Mouse (Mus musculus) kidney, adult 18-20 months (tissue): ENCODE measurements around the gene Fbxl21.

ENCODE experiments used
- DNase-seq: peaks from one replicate; pipeline ENCODE4 v3.0.0; 2021

Gene Fbxl21

GRCm38 (mm10) chr13:56537026-56537425 is 14.8 kb downstream of the Fbxl21 start:
- DNase-seq = no peak

DNA sequence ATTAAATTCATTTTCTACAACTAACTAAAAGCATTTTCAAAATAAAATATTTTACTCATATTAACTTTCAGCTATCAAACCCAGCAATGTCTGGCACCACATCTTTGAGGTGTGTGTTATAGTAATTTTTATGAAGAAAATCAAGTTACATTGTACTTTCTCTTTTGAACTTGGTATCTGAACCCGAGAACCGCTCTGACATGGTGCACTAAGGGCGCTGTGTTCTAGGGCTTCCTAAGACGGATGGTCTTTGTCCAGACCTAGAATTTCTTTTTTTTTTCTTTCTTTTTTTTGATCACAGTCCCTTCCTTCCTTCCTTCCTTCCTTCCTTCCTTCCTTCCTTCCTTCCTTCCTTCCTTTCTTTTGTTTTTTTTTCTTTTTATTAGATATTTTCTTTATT is 17.6 kb downstream of the Fbxl21 start:
- peak; percentile 44 for DNase-seq

- DNase-seq = no peak
Measured at GRCm38 (mm10) chr13:56543805-56544204, 21.5 kb downstream of the Fbxl21 start.

- no peak for DNase-seq
Measured at GRCm38 (mm10) chr13:56544956-56545355, 22.7 kb downstream of the Fbxl21 start.

DNA sequence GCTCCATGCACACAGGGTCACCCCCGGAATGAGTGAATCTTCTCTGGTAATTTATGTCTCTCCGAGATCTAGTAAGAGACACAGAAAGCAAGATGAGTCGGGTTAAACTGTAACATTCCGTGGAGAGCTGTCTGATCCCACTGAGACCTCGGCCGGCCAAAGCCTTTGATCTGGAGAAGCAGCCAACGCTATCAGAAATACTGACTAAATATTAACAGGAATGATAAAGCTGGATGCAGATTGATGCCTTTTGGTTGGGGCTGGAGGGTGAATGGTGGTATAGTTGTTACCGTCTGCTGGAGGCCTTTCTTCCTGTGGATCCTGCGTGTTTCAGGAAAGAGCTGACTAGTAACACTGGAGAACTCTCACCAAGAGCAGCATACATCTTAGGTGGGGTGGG is 26.1 kb downstream of the Fbxl21 start, which contains the start of gene Lect2:
Gene Lect2, minus strand, starts transcription at position 102 of the 400 bp plus-strand sequence.
- no peak for DNase-seq

- DNase-seq = no peak
Measured at GRCm38 (mm10) chr13:56549364-56549763, 27.1 kb downstream of the Fbxl21 start.

DNA sequence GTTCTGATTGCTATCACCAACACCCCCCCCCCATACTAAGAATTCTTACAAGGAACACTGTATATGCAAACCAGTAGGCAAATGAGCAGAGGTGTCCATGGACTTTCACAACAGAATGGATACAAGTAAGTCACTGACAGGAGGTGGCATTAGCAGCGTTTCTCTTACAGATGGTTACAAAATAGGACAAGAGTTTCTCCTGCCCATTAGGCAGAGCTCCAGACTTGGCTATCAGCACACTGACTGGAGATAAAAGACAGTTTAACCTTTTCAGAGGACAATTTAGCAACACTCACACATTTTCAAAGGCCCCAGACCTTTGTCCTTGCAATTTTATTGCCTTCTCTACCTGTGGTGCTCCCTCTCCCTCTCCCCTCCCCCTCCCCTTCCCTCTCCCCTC is 28.3 kb downstream of the Fbxl21 start:
- no peak for DNase-seq

DNA sequence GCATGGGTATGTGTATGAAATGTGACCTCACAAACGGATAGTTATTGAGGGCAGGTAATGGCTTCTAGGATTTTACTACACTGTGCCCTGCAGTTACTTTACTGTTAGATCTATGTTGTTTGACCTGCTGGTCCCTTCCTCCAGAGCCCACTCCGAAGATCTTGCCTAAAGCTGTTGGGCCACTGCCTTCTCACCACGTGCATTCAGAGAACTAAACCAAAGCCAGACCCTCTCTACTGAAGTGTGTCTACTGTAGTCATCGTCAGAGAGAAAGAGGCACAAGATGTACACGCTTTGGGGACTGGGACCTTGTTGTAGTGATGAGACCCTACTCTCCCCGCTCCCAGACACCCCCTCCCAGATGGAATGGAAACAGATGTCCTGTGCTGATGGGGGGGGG is 29.4 kb downstream of the Fbxl21 start:
- no peak for DNase-seq

- no peak for DNase-seq
Measured at GRCm38 (mm10) chr13:56553923-56554322, 31.7 kb downstream of the Fbxl21 start.

DNA sequence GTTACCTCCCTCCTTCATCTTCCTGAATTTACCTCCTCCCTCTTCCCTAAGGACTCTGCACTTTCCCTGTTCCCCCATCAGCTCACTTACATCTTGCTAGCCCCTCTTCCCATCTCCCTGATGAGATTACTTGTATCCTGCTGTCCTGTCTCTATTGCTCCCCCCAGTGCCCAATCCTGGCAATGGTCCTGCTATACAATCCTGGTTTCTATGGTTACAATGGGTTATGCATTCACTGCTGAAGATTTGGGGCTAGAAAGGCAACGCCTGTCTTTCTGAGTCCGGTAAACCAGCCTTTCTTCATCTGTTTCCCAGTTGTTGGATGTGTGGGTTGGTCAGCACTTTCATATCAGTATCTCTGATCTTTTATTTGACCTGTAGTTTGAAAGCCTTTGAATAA is 32.1 kb downstream of the Fbxl21 start:
- DNase-seq = no peak

- peak; percentile 49 for DNase-seq
Measured at GRCm38 (mm10) chr13:56555957-56556356, 33.7 kb downstream of the Fbxl21 start.

DNA sequence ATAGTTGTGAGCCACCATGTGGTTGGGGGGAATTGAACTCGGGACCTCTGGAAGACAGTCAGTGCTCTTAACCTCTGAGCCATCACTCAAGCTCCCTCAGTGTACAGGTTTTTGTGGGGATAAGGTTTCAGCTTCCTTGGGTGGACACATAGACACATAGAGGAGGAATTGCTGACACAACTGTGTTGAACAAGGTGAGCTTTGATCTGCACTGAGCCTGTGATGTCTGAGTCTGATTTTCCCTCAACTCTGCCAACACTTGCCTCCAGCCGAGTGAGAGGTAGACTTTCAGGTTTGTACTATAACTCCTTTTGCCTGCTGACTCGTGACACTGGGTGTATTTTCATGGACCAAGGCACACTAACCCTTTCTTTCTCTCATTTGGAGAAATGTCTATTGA is 34.4 kb downstream of the Fbxl21 start:
- peak; percentile 44 for DNase-seq

GRCm38 (mm10) chr13:56558811-56559210 is 36.5 kb downstream of the Fbxl21 start:
- peak; percentile 47 for DNase-seq

GRCm38 (mm10) chr13:56559841-56560370 is 37.6 kb downstream of the Fbxl21 start:
- peak; percentile 45 for DNase-seq

- peak; percentile 67 for DNase-seq
Measured at GRCm38 (mm10) chr13:56561129-56561528, 38.9 kb downstream of the Fbxl21 start.

DNA sequence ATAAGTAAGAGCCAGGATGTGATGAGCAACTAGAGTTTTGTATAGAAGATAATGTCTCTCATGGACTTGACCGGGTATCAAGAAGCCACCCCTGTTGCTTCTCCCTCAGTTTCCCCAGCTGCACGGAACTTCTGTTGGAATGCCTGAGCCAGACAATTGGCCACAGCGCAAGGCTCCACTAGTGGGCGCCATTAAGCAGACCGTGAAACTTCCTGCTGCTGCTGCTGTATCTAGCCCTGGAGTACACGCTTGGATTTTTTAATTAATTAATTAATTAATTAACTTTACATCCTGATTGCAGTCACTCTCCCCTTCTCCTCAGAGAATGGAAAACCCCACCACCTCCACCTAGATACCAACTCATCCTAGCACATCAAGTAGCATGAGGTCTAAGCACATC is 40.8 kb downstream of the Fbxl21 start:
- peak; percentile 35 for DNase-seq

GRCm38 (mm10) chr13:56566336-56566735 is 44.1 kb downstream of the Fbxl21 start:
- DNase-seq = no peak

GRCm38 (mm10) chr13:56571645-56572044 is 49.4 kb downstream of the Fbxl21 start:
- DNase-seq = no peak

DNA sequence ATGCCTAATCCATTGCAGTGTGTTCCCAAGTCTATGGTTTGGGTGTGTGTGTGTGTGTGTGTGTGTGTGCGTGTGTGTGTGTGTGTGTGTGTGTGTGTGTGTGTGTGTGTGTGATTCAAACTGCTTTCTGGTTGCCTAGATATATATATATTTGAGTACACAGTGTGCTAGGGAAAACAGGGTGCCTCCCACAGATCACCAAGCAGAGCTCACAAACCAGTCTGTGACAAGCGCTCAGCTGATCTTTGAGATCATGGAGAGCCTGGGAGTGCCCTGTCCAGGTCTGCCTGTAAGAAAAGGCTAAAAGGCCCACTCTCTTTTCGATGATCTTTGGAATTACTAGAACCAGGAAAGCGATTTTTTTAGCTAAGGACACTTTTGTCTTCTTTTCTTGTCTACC is 52.8 kb downstream of the Fbxl21 start:
- DNase-seq = no peak

- DNase-seq = peak; percentile 86
Measured at GRCm38 (mm10) chr13:56575701-56576321, 53.5 kb downstream of the Fbxl21 start.

DNA sequence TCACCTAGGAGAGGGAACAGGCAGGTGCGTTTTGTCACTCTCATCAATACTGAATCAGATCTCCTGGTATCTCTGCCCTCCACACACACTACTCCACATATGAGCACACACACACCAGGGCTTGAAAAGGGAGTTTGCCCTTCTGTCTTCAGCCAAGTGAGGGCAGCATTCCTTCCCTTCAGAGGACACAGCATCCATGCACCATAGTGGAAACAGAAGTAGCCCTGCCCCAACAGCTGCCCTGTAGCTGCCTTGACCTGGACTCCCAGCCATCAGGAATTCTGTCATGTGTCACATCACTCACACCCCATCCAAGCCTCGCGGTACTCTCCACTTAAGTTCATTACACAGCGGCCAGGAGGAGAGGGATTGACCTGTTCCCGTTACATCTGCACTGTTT is 55.8 kb downstream of the Fbxl21 start:
- DNase-seq = no peak

DNA sequence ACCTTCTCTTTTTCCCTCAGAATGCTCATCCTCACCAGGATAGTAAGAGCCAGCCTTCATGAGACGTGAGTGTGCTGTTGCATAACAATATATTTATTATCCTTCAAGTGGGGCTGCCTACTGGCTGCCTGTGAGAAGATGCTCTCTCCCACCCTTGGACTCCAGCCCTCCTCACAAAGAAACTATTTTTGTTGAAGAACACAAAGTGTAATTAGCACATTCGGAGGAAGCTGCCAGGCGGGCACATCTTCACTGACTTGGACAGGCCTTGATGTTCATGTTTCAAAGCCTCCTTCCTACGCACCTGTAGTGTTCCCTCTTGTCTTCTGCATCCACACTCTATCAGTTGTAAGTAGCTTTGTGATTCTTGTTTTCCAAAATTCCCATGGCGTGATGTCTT is 58.2 kb downstream of the Fbxl21 start:
- no peak for DNase-seq

DNA sequence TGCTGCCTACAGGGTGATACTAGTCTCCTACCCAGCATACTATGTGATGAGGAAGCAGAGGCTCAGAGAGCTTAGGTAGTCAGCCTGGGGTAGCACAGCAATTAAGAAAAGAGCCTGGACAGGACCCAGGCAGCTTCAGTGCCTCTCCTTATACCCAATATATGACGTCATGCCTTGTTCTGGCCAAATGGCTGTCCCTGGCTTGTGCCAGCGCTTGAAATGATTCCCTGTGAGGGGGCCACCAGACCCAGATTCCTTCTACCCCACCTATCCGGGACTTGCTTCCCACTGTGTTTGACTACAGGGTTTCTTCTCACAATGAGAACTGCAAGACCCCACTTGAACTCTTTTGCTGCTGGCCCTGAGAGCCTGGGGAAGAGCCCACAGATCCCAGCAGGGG is 59.2 kb downstream of the Fbxl21 start:
- DNase-seq = no peak

GRCm38 (mm10) chr13:56581961-56582434 is 59.7 kb downstream of the Fbxl21 start:
- no peak for DNase-seq

DNA sequence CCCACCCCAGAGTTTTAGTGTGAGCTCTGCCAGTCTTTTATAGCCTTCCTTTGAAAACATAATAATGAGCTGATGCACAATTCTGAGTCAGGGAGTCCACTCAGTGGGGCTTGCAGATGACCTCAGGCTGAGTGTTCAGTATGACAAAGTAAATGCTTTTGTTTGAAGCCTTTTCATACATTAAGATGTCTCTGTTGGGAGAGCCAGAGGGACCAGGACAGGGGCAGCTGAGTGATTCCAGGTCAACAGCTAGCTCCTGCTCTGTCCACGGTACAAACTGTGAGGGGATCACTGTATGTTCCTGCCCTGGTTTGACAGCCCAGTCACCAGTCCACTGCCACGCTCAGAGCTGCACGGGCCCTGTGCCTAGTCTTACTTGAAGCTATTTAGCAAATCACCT is 60.4 kb downstream of the Fbxl21 start:
- no peak for DNase-seq
